Mouse (Mus musculus) yolk sac, embryonic 10.5 days (tissue): ENCODE measurements at regions not wholly inside any gene's neighbourhood (a gene's known extent, or its start where the extent isn't known, plus 50 kb on each side); places are given as distances from the start of the nearest gene placed in this dataset.

Source experiments
- DNase-seq: peaks from one replicate; pipeline ENCODE4 v3.0.0-alpha.2; 2017; ENCODE audit warnings: low spot score

DNA sequence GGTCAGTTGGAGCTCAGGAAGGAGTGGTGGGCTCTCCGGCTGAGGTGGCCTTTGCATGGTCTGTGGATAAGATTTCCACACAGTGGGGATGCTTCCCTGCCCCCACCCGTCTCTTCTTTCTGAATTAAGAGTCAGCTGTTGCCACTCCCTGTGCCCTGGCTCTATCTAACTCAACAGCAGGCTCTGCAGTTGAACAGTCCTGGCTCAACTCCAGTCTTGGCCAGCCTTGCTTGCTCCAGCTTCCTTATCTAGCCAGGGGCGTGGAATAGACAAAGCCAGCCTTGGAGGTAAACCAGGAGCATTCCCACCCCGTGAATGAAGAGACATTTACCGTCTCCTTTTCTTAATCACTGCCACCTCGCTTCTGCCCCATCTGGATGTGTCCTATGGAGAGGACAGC, 89.7 kb downstream of the Mn1 start:
- no peak for DNase-seq

DNA sequence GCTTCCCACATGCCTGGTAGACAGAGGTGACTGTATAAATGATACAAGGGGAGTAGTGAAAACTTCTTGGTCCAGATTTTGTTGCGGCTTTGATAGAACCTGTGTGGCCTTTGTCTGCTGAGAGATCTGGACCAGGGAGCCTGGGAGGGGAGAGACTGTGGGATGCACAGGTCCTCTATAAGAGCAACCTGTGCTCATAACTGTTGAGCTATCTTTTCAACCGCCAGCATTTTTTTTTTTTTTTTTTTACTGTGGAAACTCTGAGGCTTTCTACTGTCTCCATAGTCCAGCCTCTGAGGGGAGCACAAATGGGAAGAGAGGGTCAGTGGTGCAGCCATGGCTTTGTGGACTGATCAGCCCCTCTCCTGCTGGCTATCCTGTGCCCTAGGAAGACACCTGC, 90.2 kb downstream of the Mn1 start:
- no peak for DNase-seq

DNA sequence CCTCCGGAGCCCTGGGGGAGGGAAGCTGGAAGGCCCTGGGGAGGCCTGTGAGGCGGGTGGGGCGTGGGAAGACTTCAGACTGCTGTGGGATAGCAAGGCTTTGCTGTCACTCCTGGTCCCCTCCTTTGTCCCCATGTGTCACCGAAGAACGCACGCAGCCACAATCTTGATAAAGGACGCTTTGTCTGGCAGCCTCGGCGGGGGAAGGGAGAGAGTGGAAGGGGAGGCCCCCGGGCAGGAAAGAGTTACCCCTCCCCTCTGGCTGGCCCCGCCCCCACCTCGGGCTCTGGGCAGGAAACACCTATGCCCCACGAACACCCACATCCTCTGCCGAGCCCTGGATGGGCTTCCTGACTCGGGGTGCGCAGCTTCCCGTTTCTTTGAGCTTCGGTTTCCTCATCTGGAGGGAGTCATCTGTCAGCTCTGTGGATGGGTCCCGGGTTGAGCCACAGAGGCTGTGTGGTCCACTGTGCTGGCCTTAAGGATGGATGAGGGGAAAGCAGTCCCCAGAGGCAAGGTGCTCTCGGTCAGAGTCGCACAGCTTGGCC, 91.9 kb downstream of the Mn1 start:
- peak; percentile 82 for DNase-seq

DNA sequence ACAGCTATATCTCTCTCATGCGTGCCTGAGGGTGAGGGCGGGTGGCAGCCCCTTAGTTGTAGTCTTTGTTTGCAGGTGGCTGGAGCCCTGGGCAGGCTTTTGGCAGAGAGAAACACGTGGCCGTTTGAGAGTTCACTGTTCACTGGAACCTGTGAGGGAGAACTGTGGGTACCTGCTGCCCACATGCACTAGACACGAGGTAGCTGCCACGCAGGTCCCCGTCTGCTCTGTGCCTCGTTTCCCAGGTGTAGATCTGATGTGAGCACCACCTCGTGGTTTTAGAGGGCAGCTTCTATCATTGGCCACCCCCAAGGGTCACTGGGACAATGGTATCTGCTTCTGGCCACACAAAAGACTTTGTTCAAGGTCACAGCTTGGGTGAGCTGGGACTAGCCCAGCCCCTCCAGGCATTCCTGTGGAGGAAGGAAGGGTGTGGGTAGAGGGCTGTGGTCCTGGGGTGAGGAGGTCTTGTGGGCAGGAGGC, 92.5 kb downstream of the Mn1 start:
- peak; percentile 37 for DNase-seq

DNA sequence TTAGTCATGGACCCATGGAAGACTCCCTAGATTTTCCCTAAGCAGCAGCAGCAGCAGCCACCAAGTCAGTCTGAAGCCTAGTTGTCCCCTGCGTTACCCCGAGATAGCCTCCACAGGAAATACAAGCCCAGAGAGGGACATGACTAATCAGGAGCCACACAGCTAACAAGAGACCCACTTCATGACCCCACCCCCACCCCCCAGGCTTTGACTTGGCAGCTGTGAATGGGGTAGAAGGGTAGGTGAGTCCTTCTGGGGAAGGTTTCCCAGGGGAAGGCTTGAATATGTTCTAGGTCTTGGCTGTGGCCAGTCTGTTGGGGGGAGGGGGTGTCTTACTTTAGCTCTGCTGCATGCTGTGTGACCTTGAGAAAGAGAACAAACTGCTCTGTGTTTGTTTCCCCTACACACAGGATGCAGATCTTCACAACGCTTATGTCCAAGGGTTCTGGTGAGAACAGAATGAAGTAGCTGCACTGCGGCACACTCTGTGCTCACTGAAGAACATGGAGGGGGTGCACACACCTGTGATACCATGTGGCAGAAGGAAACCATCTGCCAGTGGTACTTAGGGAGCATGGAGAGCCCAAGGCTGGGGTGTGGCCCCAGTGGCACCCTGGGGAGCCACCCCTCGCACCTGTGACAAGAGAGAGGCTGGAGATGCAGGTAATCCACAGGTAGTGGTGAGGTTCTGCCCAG, 93.2 kb downstream of the Mn1 start:
- no peak for DNase-seq

DNA sequence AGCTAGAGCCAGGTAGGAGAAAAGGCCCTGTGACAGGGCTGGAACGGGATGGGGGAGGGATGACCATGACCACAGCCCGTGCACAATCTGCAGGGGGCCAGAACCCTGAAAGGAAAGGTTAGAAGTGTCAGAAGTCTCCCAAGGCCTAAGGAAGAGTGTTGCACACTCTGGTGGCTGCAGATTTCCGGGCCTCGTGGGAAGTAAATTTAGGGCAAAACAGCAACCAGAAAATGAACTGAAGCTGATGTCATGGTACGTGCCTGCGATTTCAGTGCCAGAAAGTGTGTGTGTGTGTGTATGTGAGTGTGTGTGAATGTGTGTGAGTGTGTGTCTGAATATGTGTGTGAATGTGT, 93.7 kb downstream of the Mn1 start:
- DNase-seq = no peak

DNA sequence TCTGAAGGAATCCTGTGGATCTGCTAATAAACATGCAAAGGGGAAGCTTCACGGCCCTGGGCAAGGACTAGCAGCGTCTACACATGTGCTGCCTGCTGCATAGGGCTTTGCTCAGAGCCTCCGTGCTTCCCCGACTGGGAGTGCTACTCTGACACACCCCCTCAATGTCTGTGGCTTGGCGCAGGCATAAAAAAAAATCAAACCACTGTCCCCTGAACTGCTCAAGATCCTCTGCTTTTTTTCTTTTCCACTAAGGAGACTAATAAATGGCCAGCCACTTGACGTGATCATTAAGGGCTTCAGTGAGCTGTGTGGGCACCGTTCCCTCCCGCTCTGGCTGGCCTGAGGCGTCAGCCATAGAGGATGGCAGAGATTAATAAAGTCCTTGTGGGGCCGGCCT, 94.8 kb downstream of the Mn1 start:
- no peak for DNase-seq

DNA sequence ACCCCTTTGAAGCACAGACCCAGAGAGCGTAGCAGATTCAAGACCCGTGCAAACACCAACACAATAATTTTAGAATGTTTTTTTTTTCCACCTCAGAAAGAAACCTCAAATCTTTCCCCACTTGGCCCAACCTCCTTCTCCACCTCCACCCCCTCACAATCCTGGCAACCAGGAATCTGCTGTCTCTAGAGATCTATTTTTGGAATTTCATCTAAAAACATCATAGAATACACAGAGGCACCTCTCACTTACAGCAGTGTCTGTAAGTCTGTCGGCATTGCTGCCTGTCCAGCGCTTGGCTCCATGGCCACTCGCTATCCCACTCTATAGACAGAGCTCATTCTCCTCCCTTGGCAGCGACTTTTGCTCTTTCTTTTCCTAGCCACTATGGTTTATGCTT, 96.8 kb downstream of the Mn1 start:
- DNase-seq = no peak

DNA sequence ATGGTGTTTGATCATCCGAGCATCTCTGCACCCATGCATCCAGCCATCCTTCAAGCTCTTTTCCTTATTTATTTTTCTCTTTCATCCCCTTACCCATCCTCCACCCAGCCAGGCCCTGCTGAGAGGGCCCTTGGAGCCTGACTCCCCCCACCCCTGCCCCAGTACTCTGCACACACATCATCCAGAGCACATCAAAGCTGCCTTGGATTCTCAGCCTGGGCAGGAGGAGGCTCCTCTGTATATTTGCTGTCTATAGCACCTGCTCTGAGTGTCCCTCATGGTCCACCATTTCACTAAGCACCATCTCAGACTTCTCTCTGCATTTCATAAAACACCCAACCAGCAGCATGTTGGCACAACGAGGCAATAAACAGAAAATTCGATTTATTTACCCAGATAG, 101.9 kb downstream of the Mn1 start:
- DNase-seq = no peak

DNA sequence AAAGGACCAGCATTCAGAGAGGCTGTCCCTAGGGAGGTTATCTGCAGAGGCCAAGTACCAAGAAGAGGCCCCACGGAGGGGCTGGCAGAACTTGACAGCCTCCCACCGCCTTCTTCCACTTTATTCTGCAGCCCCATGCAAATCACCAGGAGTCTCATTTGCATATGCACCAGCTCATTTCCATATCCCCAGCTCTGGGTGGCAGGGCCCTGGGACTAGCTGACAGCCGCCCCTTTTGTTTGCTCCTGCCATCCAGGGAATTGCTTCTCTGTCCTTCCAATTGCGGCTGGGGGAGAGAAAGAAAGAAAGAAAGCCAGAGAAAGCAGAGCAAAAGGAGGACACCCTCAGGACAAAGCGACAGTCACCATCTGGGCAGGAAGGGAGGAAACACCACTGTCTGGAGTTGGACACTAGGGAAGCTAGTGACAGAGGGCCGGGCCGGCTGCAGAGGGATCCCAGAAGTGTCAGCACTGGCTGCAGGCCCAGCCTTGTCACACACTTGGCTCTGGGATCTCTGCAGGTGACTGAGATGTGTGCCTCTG, 102.4 kb downstream of the Mn1 start:
- no peak for DNase-seq

DNA sequence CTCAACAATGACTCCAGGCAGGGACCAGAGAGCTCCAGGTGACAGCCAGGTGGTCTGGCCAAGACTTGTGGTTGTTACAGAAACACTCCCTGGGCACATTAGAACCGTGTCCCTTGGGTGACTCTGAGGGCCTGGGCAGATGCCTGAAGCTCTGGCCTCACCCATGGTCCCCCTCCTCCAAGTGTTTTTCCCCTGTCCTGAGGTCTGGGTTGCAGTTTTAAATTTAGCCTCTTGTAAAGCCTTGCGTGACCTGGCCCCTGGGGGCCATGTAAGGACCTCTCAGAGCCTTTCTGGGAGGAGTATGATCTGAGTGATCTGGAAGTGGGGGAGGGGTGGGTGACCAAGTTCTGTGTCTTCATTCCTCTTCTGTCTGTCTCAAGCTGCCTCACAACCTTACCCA, 104.7 kb downstream of the Mn1 start:
- DNase-seq = no peak

DNA sequence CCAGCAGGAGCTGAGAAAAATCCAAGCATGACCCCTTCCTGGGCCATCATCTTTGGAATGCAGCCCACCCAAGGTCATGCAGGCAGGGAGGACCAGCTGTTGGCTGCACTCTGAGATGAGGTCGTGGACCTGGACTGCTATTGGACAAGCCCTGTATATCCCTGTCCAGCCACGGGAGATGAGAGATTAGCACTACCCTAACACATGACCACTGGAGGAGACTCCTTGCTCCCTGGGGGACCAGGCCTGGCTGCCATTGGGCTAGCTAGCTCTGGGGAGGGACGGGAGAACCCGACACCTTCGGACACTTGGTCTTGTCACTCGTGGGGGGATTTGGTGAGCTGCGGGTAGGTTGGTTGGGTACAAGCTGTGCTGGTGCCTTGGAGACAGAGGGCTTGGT, 105.4 kb downstream of the Mn1 start:
- DNase-seq = no peak

DNA sequence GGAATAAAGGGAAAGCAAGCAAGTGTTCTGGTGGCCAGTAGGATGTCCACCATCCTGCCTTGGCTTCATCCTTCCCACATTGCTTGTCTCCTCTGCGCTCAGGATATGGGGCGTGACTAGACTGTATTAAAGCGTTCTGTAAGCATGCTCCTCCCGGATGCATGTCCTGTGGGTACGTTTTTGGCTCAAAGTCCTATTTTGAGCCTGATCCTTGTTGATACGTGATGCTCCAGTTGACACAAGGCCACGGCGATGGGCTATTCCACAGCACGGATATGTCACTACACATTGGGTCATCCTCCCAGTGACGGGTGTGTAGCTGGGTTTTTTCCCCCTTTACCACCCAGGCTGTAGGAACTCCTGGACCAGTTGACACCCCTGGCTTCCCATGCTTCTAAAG, 110.6 kb downstream of the Mn1 start:
- no peak for DNase-seq

DNA sequence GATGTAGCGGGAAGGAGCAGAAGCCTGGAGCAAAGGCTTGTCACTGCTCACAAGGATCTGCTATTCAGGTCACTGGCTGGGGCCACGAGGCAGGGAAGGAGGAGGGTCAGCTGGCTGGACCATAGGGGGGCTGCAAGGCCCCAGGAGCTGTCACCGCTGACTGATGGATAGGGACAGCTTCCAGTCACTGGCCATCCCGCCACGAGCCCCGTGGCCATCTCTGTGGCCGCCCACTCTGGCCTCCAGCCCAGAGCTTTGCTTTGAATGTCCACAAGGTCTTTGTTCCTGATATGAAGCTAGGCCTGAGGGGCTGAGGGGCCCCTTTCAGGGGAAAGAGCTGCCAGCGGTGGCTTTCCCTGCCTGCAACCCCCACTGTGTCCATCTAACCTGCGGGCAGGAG, 111.9 kb downstream of the Mn1 start:
- DNase-seq = no peak

DNA sequence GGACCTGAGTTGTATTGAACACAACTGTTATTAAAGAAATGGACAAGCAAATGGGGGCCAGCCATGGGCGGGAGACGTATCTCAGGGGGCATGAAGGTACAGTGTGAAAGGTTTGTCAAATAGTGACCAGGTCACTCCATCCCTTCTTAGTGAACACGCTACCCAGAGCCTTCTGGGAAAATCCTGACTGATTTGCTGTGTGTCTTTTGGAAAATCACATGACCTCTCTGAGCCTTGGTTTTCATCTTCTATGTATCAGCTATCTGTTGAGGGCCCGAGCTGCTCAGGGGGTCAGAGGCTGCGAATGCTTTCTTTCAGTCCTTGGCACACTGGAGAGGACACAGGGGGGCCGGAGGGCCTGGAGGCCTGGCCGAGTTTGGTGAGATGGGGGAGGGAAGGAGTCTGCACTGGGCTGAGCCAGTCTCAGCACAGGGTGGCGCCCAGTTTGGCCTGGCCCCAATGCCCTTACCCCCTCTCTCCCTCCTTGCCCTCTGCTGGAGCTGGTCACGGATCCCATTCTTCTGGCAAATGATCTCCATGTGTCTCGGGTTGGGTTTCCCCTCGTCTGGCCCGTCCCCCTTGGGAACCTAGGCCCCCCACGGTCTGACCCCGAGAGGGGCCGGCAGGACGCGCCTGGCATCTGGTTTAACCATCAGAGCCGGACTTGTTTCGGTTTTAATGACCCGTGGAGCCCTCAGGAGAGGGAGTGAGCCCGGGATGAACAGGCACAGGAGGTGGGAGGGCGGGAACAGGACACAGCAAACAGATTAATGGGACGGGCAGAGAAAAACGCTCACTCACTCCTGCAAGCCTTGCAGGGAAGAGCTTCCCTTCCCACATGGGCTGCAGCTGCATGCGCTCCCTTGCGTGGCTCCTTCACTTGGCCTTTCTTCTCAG, 113.7 kb downstream of the Mn1 start:
- DNase-seq = peak; percentile 66

DNA sequence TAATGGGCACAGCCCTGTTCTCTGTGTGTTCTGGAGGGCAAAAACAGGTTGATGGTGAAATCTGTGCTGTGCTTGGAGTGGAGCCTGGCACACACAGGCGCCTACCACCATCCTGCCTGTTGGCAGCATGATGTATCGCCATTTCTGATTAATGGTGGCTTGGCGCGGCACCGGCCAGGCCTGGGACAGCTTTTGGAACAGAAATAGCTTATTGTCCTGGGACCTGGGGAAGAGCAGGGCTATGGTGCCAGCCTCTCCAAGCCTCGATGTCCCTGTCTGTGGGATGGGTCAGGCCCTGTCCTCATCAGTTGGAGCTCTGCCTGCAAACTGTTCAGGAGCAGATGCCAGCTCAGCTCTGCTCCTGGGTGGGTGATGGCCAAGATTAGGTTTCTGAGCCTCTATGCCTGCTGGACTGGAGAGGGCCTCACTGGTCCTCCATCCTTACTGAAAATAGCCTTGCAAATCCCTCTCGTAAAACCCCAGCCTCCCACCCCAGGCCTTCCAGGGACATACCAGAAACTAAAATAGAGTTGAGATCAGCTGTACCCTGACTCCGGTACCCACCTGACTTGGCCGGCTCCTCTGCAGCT, 115.4 kb downstream of the Mn1 start:
- DNase-seq = no peak

DNA sequence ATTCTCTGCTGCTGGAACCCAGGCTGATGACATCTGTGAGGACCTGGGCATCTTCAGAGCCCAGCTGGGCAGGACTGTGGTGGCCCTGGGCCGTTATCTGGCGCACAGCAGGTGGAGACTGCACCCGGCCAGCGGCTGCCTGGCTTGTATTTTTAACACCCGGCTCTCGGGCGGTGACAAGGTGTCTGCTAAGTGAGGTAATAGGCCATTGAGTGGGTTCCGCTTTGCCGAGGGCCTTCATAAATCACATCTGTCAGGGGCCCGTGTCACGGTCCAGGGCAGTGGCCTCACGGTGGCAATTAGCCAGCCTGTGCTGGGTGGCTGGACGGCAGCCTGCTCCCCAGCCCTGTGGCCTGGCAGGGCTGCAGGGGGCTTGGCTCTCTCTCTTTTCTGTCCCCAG, 118.8 kb downstream of the Mn1 start:
- DNase-seq = no peak

DNA sequence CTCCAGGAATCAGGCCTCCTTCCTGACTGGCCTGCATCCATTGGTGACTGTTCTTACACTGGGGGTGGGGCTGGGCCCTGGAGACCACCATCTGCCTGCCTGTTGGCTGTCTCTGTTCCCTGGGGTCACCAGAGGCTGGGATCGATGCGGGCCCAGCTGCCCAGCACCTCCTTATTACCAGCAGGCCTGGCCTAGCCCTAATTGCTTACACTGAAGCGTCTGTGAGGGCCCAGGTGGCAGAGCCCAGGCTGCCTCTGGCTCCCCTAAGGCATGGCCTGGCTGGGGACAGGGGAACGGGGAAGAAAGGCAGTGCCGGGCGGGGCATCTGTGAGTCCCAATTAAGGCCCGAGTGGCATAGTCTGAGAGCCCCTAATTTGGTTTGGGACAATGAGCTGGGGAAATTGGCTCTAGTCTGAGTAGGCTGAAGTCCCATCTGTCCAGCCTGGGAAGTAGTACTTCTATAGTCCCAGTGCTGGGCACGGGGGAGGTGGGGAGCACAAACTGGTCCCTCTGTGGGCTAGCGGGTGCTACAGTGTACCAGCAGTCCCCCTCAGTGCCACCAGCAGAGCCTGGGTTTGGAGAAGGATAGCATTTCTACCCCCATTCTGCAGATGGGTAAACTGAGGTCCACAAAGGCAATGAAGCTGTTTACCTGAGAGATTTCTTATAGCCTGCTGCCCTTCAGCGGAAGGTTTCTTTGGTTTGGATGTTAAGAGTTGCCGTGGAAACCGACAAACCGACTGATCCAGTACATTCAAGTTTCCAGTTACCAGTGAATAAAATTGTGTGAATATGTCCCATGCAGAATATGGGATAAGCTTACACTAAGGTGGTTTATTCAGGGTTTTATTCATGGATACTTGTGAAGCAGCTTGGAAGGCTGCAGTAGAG, 121.6 kb downstream of the Mn1 start:
- DNase-seq = no peak

DNA sequence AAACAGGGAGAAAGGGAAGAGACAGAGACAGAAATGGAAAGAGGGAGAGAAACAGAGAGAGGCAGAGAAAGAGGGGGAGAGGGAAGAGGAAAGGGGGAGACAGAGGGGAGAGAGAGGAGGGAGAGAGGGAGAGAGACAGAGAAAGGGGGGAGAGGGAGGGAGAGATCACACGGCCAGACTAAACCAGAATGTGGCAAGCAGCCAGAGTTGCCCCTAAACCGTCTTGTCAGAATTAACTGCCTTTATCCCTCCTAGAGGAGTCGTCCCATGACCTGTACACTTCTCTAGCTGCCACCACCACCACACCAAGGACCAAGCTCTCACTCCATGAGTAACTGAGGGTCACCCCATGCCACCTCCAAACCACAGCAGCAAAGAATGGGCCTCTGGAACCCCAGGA, 123.3 kb downstream of the Mn1 start:
- DNase-seq = no peak

DNA sequence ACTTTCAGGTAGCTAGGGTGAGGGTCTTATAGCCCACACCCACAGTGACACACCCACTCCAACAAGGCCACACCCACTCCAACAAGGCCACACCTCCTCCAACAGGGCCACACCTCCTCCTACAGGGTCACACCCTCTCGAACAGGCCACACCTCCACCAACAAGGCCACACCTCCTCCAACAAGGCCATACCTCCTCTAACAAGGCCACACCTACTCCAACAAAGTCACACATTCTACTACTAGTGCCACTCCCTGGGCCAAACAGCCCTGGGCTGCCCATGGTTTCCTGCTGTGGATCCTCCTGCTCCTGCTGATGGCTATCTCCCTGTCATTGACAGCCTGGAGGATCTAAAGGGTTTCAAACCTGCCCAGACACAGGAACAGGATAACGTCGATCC, 124.9 kb downstream of the Mn1 start:
- no peak for DNase-seq

DNA sequence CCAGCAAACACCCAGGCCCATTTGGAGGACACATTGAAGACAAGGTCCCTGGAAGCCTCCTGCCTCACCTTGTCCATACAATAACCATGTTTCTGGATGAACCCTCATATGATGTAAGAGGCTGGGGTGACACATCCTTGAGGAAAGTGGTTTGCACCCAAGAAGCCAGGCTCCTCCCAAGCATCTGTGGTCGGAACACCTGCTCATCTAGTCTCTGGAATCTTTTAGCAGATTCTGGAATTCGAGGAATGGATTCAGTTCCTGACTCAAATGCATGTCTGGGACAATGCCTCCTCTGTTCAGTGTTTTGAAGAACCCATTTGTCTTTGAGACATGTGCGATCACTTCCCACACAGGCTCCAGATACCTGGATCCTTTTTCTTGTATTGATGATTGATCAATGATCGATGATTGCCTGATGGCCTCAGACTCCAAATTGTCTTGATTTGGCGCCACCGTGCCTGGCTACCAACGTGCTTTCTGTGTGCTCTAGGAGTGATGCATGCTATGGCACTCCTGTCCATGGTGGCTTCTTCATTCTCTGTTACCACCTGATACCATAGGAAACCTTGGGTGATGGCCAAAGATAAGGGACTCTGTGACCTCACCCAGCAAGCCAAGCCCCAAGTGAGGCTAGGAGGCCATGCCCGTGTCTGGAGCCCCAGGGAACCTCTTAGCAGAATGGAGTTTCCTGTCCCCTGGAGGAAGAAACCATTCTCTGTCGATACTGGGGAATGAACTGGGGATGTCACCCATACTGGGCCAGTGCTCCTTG, 126.7 kb downstream of the Mn1 start:
- DNase-seq = no peak
